Mouse (Mus musculus) adrenal gland, postnatal 10 days (tissue): ENCODE results near the gene Cers3. TPM values are rescaled to one million over a fixed set of nuclear protein-coding genes. Genes with fewer than 3 reads are reported as not detected.
A peak's percentile ranks its signal among the peaks of the same experiment; 100 is the strongest.

Source experiments
- DNase-seq: peaks from one replicate; pipeline ENCODE4 v3.0.0; 2021; ENCODE audit warnings: mixed read lengths
- long read RNA-seq, 2 experiments: library from polyadenylated mRNA; stranded (forward); transcript quantifications; one replicate each; pipeline ENCODE4 v2.0.0; 2021
- total RNA-seq, 2 experiments: library from RNA; stranded (reverse); gene quantifications; 2 replicates each; pipeline ENCODE4 v1.2.3; 2021

Cers3 gene
- total RNA-seq: under 1 TPM in 1 of 2 experiments, not detected in 1; 0.12 TPM
- long read RNA-seq, experiment 1: 0 reads
- long read RNA-seq, experiment 2: 0 reads

GRCm38 (mm10) chr7:66743377-66743781, at the start of gene Cers3:
TSS of gene Cers3 (plus strand) at chr7:66743504.
- no peak for DNase-seq

- DNase-seq: no peak
Observed at GRCm38 (mm10) chr7:66694467-66694866, 48.8 kb upstream of the Cers3 start.

DNA sequence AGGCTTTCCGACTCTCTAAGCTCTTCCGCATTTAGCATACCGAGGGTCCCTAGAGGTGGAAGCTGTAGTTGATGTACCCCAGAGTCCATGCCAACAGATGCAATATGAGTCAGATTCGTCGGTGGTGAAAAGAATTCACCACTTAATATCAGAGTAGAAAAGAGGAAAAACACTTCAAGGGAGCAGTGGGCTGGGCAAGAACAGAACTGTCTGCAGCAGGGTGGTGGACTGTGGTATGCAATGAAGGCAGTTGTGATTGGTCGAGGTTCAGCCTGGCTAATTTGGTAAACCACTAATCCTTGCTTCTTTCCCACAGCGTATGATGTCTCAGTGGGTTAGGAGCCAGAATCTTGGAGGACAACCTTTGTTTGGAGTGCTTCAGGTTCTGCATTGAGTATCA, 40.6 kb upstream of the Cers3 start:
- no peak for DNase-seq

GRCm38 (mm10) chr7:66704631-66705030, 38.7 kb upstream of the Cers3 start:
- DNase-seq: peak; percentile 27

- DNase-seq: no peak
Observed at GRCm38 (mm10) chr7:66711166-66711565, 32.1 kb upstream of the Cers3 start.

DNA sequence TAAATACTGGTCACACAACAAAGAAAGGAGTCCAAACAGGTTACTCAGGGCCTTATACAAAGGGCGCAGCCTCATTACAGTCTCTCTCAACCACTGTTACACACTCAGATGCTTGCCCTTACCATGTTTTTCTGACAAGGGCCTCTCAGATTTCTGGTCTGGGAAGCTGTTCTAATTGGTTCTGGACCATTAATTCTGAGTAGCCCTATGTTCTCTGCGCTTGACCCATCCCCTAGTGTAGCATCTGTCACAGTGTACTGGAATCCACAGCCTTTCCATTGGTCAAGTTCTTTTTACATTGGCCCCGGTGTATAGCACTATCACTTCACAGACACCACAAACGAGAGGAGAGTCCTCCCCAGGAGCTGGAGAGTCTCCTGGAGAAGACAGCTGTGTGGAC, 18.8 kb upstream of the Cers3 start:
- DNase-seq: no peak

DNA sequence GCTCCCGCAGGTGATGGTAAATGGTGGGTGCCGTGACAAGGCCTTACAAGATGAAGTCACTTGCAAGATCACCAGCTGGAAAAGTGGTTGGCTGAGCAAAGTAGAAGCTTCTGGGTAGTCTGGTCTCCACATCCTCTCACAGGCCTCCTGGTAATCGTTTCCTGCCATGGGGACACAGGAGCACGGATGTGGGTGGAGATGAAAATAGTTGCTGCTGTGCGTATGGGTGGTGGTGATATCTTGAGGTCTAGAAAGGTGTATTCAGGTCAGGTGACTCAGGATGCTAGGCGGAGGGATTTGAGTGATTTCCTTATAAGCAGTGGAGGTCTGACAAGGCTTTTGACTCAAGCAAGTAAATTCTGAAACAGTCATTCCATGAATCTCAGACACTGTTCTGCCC, 18.4 kb upstream of the Cers3 start:
- DNase-seq: no peak

DNA sequence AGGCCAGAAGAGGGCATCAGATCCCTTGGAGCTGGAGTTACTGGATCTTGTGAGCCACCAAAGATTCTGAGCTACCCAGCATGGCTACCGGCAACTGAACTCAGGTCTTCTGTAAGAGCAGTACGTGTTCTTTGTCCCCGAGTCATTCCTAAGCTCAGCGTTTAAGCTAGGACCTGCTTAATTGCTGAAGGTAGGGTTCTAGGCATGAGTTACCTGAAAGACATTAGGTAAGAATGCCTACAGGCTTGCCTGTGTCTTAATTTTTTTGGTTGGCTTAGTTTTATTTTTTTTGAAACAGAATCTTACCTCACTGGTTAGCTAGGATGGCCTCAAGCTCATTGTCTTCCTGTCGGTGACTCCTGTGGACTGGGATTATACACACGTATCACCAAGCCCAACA, 15.2 kb upstream of the Cers3 start:
- DNase-seq: no peak

- no peak for DNase-seq
Observed at GRCm38 (mm10) chr7:66729232-66729631, 14.1 kb upstream of the Cers3 start.

GRCm38 (mm10) chr7:66733431-66733830, 9.9 kb upstream of the Cers3 start:
- no peak for DNase-seq

DNA sequence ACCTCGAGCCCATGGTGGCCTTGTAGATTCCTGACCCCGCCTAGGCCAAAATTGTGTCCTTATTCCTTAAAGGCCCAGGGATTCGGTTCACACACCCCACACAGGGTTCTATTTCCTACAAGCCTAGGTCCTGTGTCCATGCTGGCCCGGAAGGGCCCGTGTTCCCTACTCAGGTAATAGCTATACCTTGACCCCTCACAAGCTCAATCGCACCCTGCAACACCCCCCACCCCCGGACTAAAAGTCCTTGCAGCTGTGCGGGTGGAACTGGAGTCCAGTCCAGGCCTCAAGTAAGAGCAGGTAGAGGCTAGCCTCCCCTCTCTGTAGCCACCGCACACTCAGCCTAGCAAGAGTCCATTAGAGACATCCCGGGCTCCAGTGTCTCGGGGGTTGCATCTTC, 9.4 kb upstream of the Cers3 start:
- DNase-seq: no peak

DNA sequence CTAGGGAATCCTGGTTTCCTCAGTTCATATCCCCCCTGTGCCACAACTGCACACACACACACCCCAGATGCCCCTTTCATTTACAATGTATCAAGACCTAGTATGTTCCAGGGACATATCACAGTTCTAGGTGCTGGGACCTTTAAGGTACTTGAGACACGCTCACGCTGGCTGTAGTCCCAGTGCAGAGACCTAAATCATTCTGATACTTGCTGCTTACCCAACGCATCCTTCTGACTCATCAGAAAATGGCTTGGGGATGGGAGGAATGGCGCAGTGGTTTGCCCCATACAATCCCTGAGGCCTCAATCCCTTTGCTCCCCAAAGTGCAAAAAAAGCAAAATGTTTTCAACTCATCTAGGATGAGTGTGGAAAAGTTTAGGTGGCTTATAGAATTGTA, 8.8 kb upstream of the Cers3 start:
- DNase-seq: peak; percentile 19

GRCm38 (mm10) chr7:66734993-66735392, 8.3 kb upstream of the Cers3 start:
- DNase-seq: no peak

GRCm38 (mm10) chr7:66737418-66737817, 5.9 kb upstream of the Cers3 start:
- DNase-seq: no peak

- DNase-seq: peak; percentile 41
Observed at GRCm38 (mm10) chr7:66741008-66741407, 2.3 kb upstream of the Cers3 start.

- no peak for DNase-seq
Observed at GRCm38 (mm10) chr7:66741412-66741811, 1.9 kb upstream of the Cers3 start.

GRCm38 (mm10) chr7:66746972-66747371, 3.7 kb downstream of the Cers3 start:
- DNase-seq: no peak

DNA sequence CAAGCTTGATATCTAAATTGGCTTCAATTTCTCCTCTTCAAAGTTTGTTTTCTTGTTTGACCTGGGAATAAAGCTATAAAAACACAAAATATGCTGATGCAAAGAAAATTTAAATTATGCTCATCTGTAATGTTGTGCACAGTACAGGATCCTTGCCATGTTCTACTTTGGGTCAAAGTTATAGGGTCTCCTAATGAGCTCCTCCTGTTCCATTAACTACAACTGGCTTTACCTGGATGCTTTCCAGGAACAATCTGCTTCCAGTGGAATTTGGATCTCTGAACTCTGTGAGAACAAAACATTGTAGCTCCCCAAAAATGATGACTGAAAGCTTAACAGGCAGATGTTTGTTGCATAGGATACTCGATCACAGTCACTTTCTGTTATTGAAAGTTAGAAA, 6.7 kb downstream of the Cers3 start:
- DNase-seq: no peak

DNA sequence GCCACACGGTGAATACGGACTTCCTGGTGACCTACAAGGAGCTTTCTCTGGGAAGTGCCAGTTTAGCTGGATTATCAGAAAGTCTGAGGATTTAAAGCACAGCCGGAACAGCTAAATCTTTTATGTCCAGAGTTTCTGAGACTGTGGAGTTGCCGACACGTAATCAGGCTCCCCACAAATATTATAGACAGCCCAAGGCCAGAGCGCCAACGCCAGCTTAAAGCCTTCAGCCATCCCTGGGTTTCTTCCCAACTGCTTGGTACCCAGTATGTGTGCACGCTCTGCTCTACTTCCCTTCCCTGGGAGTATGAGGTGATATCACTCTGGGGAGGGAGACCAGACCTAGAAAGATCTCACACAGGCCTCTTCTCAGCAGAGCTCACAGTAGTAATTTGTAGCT, 10.5 kb downstream of the Cers3 start:
- DNase-seq: peak; percentile 55

- DNase-seq: no peak
Observed at GRCm38 (mm10) chr7:66755611-66756010, 12.3 kb downstream of the Cers3 start.

- no peak for DNase-seq
Observed at GRCm38 (mm10) chr7:66769902-66770301, 26.6 kb downstream of the Cers3 start.

GRCm38 (mm10) chr7:66770706-66771105, 27.4 kb downstream of the Cers3 start:
- DNase-seq: no peak

GRCm38 (mm10) chr7:66771252-66771651, 27.9 kb downstream of the Cers3 start:
- no peak for DNase-seq

GRCm38 (mm10) chr7:66779411-66779810, 36.1 kb downstream of the Cers3 start:
- DNase-seq: peak; percentile 22
